Mouse (Mus musculus) MEL (cell line): ENCODE measurements around the gene Ctla2a.

ENCODE experiments used
- CTCF ChIP-seq, 3 experiments: IDR thresholded peaks in 2 of 3; conservative IDR thresholded peaks in 1 of 3; 2 replicates each; pipeline ENCODE4 v1.5.1; 2011 to 2012; ENCODE audit warnings: low read length in 3 of 3, low read depth in 2 of 3, mild to moderate bottlenecking in 2 of 3, improper control_type of control experiment in 1 of 3, inconsistent platforms in 1 of 3, mixed read lengths in 1 of 3, moderate library complexity in 1 of 3; ENCODE audit not compliant: control insufficient read depth in 1 of 3, insufficient read depth in 1 of 3, poor library complexity in 1 of 3, severe bottlenecking in 1 of 3
- ELF1 ChIP-seq: IDR thresholded peaks from 2 replicates; pipeline ENCODE4 v1.6.1; 2014; ENCODE audit warnings: low read depth, mild to moderate bottlenecking, inconsistent platforms, low read length, improper control_type of control experiment, moderate library complexity
- EP300 ChIP-seq, 2 experiments: IDR thresholded peaks; 2 replicates each; pipeline ENCODE4 v1.6.1; 2011; ENCODE audit warnings: improper control_type of control experiment in 2 of 2, low read length in 2 of 2, low read depth in 1 of 2, mild to moderate bottlenecking in 1 of 2
- HCFC1 ChIP-seq: IDR thresholded peaks from 2 replicates; pipeline ENCODE4 v1.6.1; 2012; ENCODE audit warnings: low read depth, mild to moderate bottlenecking, inconsistent platforms, low read length, improper control_type of control experiment, moderate library complexity
- MAFK ChIP-seq: IDR thresholded peaks from 2 replicates; pipeline ENCODE4 v1.6.1; 2011; ENCODE audit warnings: low read depth, mild to moderate bottlenecking, low read length, improper control_type of control experiment, borderline replicate concordance
- MAX ChIP-seq: IDR thresholded peaks from 2 replicates; pipeline ENCODE4 v1.6.1; 2011; ENCODE audit warnings: low read length, improper control_type of control experiment
- NELFE ChIP-seq: IDR thresholded peaks from 2 replicates; pipeline ENCODE4 v1.6.1; 2011; ENCODE audit warnings: low read depth, low read length, improper control_type of control experiment
- POLR2A ChIP-seq, 2 experiments: IDR thresholded peaks; 2 replicates each; pipeline ENCODE4 v1.6.1; 2011 to 2012; ENCODE audit warnings: low read length in 2 of 2, mild to moderate bottlenecking in 2 of 2, control low read depth in 1 of 2, improper control_type of control experiment in 1 of 2, low read depth in 1 of 2, moderate library complexity in 1 of 2; ENCODE audit not compliant: control insufficient read depth in 1 of 2, insufficient read depth in 1 of 2, poor library complexity in 1 of 2
- POLR2AphosphoS2 ChIP-seq: IDR thresholded peaks from 2 replicates; pipeline ENCODE4 v1.6.1; 2011; ENCODE audit warnings: low read length, improper control_type of control experiment
- UBTF ChIP-seq: IDR thresholded peaks from 2 replicates; pipeline ENCODE4 v1.6.1; 2012; ENCODE audit warnings: low read depth, mild to moderate bottlenecking, inconsistent platforms, low read length, improper control_type of control experiment, moderate library complexity, borderline replicate concordance; ENCODE audit not compliant: insufficient read depth
- ZNF384 ChIP-seq: IDR thresholded peaks from 2 replicates; pipeline ENCODE4 v1.6.1; 2012; ENCODE audit warnings: low read depth, mild to moderate bottlenecking, inconsistent platforms, low read length, improper control_type of control experiment

DNA sequence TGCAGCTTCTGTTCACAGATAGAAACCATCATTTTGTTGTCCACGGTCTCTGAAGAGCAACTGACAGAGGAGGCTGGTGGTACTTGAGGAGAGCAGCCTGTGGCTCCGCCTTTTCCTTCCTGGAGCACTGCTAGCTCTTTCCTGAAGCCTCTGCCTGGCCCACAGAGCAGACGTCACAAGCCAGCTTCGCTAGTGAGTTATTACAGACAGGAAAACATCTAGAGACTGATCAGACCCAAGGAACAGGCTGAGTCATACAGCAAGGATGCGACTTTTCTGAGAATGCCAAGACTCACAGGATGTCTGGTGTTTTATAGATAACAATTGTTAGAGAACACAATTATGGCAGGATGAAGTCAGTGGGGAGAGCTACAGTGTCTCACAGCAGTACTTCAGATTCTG is at the start of gene Ctla2a, which contains the start of gene Gm49391:
- TF ChIP-seq MAFK (no peak), POLR2A (IDR thresholded peaks at IDR 0.05; ENCODE audit: control insufficient read depth in 1 of 2, insufficient read depth in 1 of 2, low read depth in 1 of 2, low read length in 2 of 2, poor library complexity in 1 of 2) (no peak), POLR2AphosphoS2 (no peak), EP300 (IDR thresholded peaks at IDR 0.05; ENCODE audit: low read depth in 1 of 2, low read length in 2 of 2) (peak; percentile 64 to 75), CTCF (IDR thresholded peaks at IDR 0.05 in 2 of 3, conservative IDR thresholded peaks at IDR 0.05 in 1 of 3; ENCODE audit: control insufficient read depth in 1 of 3, insufficient read depth in 1 of 3, low read depth in 2 of 3, low read length in 3 of 3, poor library complexity in 1 of 3, severe bottlenecking in 1 of 3) (no peak), MAX (no peak), NELFE (no peak), ELF1 (no peak), ZNF384 (no peak), UBTF (no peak), HCFC1 (no peak)
